Mouse (Mus musculus) ES-E14 (cell line): ENCODE results near the gene Ilk. TPM values are rescaled to one million over a fixed set of nuclear protein-coding genes. Genes with fewer than 3 reads are reported as not detected.

ENCODE experiments used
- DNase-seq: peaks from one replicate; pipeline ENCODE4 v3.0.0-alpha.2; 2013; ENCODE audit warnings: low read depth, low spot score
- H3K27ac ChIP-seq: 2 replicates; pipeline ENCODE4 v1.5.1; 2012; ENCODE audit warnings: low read depth, mild to moderate bottlenecking, low read length, moderate library complexity, mixed read lengths; ENCODE audit not compliant: poor library complexity, insufficient read depth, severe bottlenecking
- H3K36me3 ChIP-seq: 2 replicates; pipeline ENCODE4 v1.6.1; 2012; ENCODE audit warnings: mild to moderate bottlenecking, low read length, moderate library complexity, mixed read lengths; ENCODE audit not compliant: control insufficient read depth, poor library complexity, insufficient read depth, severe bottlenecking
- H3K4me1 ChIP-seq, 2 experiments: fragments of 150-350 bp in 1 of 2; sonication (generic) in 1 of 2; 2 replicates each; pipeline ENCODE4 v1.6.1; 2012; ENCODE audit warnings: low read length in 2 of 2, mild to moderate bottlenecking in 1 of 2, mixed read lengths in 1 of 2; ENCODE audit not compliant: control insufficient read depth in 2 of 2, insufficient read depth in 2 of 2, poor library complexity in 1 of 2
- H3K4me3 ChIP-seq, 2 experiments: fragments of 150-350 bp in 1 of 2; sonication (generic) in 1 of 2; 2 replicates each; pipeline ENCODE4 v1.5.1; 2012; ENCODE audit warnings: low read length in 2 of 2, low read depth in 1 of 2, mild to moderate bottlenecking in 1 of 2, mixed read lengths in 1 of 2; ENCODE audit not compliant: insufficient read depth in 1 of 2, poor library complexity in 1 of 2, severe bottlenecking in 1 of 2
- H3K9ac ChIP-seq: 2 replicates; pipeline ENCODE4 v1.6.1; 2012; ENCODE audit warnings: low read depth, mild to moderate bottlenecking, low read length, mixed read lengths; ENCODE audit not compliant: poor library complexity, insufficient read depth, severe bottlenecking
- H3K9me3 ChIP-seq: fragments of 150-350 bp; sonication (generic); 2 replicates; pipeline ENCODE4 v1.6.1; 2012; ENCODE audit warnings: low read depth, mild to moderate bottlenecking, low read length; ENCODE audit not compliant: control insufficient read depth, insufficient read depth
- CHD2 ChIP-seq: IDR thresholded peaks from 2 replicates; pipeline ENCODE4 v1.6.1; 2014; ENCODE audit warnings: mild to moderate bottlenecking, low read depth, low read length, inconsistent platforms
- HCFC1 ChIP-seq: IDR thresholded peaks from 2 replicates; pipeline ENCODE4 v1.6.1; 2012; ENCODE audit warnings: low read length, inconsistent platforms, borderline replicate concordance; ENCODE audit not compliant: insufficient read depth
- MAFK ChIP-seq: IDR thresholded peaks from 2 replicates; pipeline ENCODE4 v1.6.1; 2014; ENCODE audit warnings: mild to moderate bottlenecking, low read depth, low read length, inconsistent platforms; ENCODE audit not compliant: insufficient read depth
- ZC3H11A ChIP-seq: IDR thresholded peaks from 2 replicates; pipeline ENCODE4 v1.6.1; 2012; ENCODE audit warnings: low read depth, mild to moderate bottlenecking, inconsistent platforms, low read length, borderline replicate concordance
- ZNF384 ChIP-seq: IDR thresholded peaks from 2 replicates; pipeline ENCODE4 v1.6.1; 2012; ENCODE audit warnings: low read depth, low read length, inconsistent platforms
- in situ Hi-C, 2 experiments: fragments of 600-800 bp; cut with MboI; formaldehyde crosslinking; loops; one replicate each; pipeline ENCODE4 v1.15.1; 2025; ENCODE audit warnings: low sequenced_read_pairs in 2 of 2, inconsistent platforms in 1 of 2; ENCODE audit not compliant: unreplicated experiment in 2 of 2
- total RNA-seq: library from RNA; depleted of rRNA; stranded (reverse); fragments of 300-350 nt; gene quantifications from 2 replicates; pipeline ENCODE4 v1.2.3, GENCODE M21; 2012

Gene Ilk
- total RNA-seq, 1 experiment, result 61.4 TPM

- TF ChIP-seq HCFC1 (no peak), MAFK (no peak), ZC3H11A (no peak), CHD2 (no peak), ZNF384 (no peak)
- Histone ChIP-seq H3K9ac (no peak overlapping the region), H3K4me3 (no peak overlapping the region), H3K9me3 (no peaks in the 10 kb centered on the region), H3K36me3 (peaks cover 27% of the 10 kb centered on the region), H3K4me1 (peaks cover 0 to 3% of the 10 kb centered on the region in 2 experiments; a peak in 1 of 4 replicates), H3K27ac (no peak overlapping the region)
- no peak for DNase-seq
- in situ Hi-C loops, result no loop called here
Observed at GRCm38 (mm10) chr7:105747776-105748175, 11.4 kb downstream of the Ilk start.

GRCm38 (mm10) chr7:105751491-105752433 is 15.4 kb downstream of the Ilk start, which contains the start of gene Tpp1:
Gene Tpp1 (minus strand): TSS chr7:105752235.
- Histone ChIP-seq H3K4me3 (peak within 1 kb of the TSS; percentile 64 to 84), H3K36me3 (peaks cover 20% of the 10 kb centered on the region), H3K9ac (peak within 1 kb of the TSS; percentile 92), H3K4me1 (peaks cover 0 to 4% of the 10 kb centered on the region in 2 experiments; a peak in 1 of 4 replicates), H3K9me3 (no peaks in the 10 kb centered on the region), H3K27ac (0 out of 2 replicates have a peak within 1 kb of the TSS, but pooled peaks have one; percentile 39)
- DNase-seq, result peak; percentile 89
- in situ Hi-C loops, result no loop called here
- TF ChIP-seq ZNF384 (no peak), CHD2 (peak; percentile 95), HCFC1 (peak; percentile 40; the same call in 1 of the 2 replicates)

DNA sequence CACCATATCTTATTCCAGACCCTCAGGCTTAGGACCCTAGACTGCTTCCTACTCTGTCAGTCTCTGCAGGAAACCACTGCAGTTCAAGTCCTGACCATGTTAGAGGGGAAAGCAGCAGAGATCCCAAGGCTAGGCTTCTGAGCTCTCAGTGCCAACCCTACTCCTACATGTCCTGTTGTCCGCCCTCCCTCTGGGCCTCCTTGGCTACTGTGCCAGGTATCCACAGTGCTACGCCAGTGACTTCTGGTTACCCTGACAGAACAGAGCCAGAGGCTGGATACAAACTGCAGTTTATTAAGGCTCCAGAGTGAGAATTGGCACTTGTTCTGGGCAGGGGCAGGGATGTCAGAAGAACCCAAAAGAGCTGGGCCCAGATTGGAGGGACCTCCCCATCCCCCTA is 16.3 kb downstream of the Ilk start:
- H3K4me3 ChIP-seq, result no peak overlapping the region
- H3K36me3 ChIP-seq, result peaks cover 15% of the 10 kb centered on the region
- peaks cover 0 to 4% of the 10 kb centered on the region in 2 experiments; a peak in 1 of 4 replicates for H3K4me1 ChIP-seq
- DNase-seq, result no peak
- TF ChIP-seq HCFC1 (no peak), CHD2 (no peak), ZNF384 (no peak), MAFK (no peak), ZC3H11A (no peak)
- no peak overlapping the region for H3K9ac ChIP-seq
- no peak overlapping the region for H3K27ac ChIP-seq
- in situ Hi-C loops, result no loop called here
- H3K9me3 ChIP-seq, result no peaks in the 10 kb centered on the region

DNA sequence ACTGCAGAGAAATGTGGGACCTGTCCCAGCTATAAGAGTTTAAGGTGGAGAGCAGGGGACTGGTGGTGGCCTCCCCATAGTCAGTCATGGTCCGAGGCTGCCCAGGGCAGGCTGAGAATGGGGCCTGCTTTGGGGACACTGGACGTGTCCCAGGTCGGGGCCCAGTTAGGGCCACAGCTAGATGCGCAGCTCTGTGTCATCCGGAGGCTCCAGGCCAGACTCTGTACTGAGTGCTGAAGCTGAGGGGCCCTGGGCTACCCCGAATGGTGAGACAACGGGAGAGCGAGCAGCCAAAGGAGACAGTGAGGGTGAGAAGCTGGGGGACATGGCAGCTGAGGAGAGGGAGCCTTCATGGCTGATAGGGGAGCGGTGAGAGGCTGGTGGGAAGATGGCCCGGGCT is 16.9 kb downstream of the Ilk start:
- DNase-seq, result no peak
- no peak overlapping the region for H3K9ac ChIP-seq
- H3K4me1 ChIP-seq, result peaks cover 0 to 4% of the 10 kb centered on the region in 2 experiments; a peak in 1 of 4 replicates
- peaks cover 13% of the 10 kb centered on the region for H3K36me3 ChIP-seq
- in situ Hi-C loops, result no loop called here
- no peak overlapping the region for H3K27ac ChIP-seq
- H3K9me3 ChIP-seq, result no peaks in the 10 kb centered on the region
- TF ChIP-seq HCFC1, result no peak
- no peak for TF ChIP-seq ZC3H11A
- no peak for TF ChIP-seq MAFK
- TF ChIP-seq CHD2, result no peak
- TF ChIP-seq ZNF384, result no peak
- H3K4me3 ChIP-seq, result no peak overlapping the region
